Mouse (Mus musculus) urinary bladder, postnatal 0 days (tissue): Measurements from ENCODE around the gene Gm10803. TPM values are rescaled to one million over a fixed set of nuclear protein-coding genes. Genes with fewer than 3 reads are reported as not detected.

Experiments used
- polyA plus RNA-seq: library from polyadenylated mRNA; unstranded; fragments of >200 nt; fragmentation: Nextera tagmentation; extraction: Ambion mirVana; gene quantifications from 2 replicates; pipeline ENCODE4 v1.2.1, GENCODE M21; 2015

Gene Gm10803
- 0.05 TPM in 1 of 2 replicates, not detected in the other for polyA plus RNA-seq

GRCm38 (mm10) chr2:93560268-93560667 is at the start of gene Gm10803:
Gm10803 (plus strand) TSS chr2:93560568.

Other genes with a start within 250 kb of the Gm10803 start
- gene Tspan18, start 226.1 kb upstream of the Gm10803 start, polyA plus RNA-seq: 13.5 and 14.8 TPM in 2 replicates
- 27.8 and 30.0 TPM in 2 replicates for gene Cd82, start 97.4 kb upstream of the Gm10803 start, polyA plus RNA-seq
- gene Alx4, start 81.8 kb downstream of the Gm10803 start, polyA plus RNA-seq: 0.04 and 0.12 TPM in 2 replicates